Mouse (Mus musculus) spleen, postnatal 4 days (tissue): ENCODE measurements at regions not wholly inside any gene's neighbourhood (a gene's known extent, or its start where the extent isn't known, plus 50 kb on each side); places are given as distances from the start of the nearest gene placed in this dataset.

ENCODE experiments used
- DNase-seq, 2 experiments: peaks; one replicate each; pipeline ENCODE4 v3.0.0; 2022; ENCODE audit warnings: low spot score in 2 of 2

- DNase-seq = no peak
These were observed 211.7 kb upstream of the Ntm start for GRCm38 (mm10) chr9:30174646-30175045.

- no peak for DNase-seq
These were observed 212.4 kb upstream of the Ntm start for GRCm38 (mm10) chr9:30175376-30175775.

GRCm38 (mm10) chr9:30183409-30183808 is 220.5 kb upstream of the Ntm start:
- no peak for DNase-seq

GRCm38 (mm10) chr9:30184996-30185763 is 222.2 kb upstream of the Ntm start:
- no peak for DNase-seq

- no peak for DNase-seq
These were observed 223.3 kb upstream of the Ntm start for GRCm38 (mm10) chr9:30186261-30186660.

- DNase-seq = no peak
These were observed 227.1 kb upstream of the Ntm start for GRCm38 (mm10) chr9:30190078-30190477.

- no peak for DNase-seq
These were observed 228.2 kb upstream of the Ntm start for GRCm38 (mm10) chr9:30191119-30191518.

GRCm38 (mm10) chr9:30191902-30192301 is 229.0 kb upstream of the Ntm start:
- no peak for DNase-seq

GRCm38 (mm10) chr9:30194866-30195265 is 231.9 kb upstream of the Ntm start:
- DNase-seq = no peak

- no peak for DNase-seq
These were observed 224.5 kb upstream of the Snx19 start for GRCm38 (mm10) chr9:30202411-30202810.

GRCm38 (mm10) chr9:30207631-30208030 is 219.3 kb upstream of the Snx19 start:
- DNase-seq = no peak

- DNase-seq = no peak
These were observed 217.1 kb upstream of the Snx19 start for GRCm38 (mm10) chr9:30209806-30210205.

GRCm38 (mm10) chr9:30212471-30213075 is 214.3 kb upstream of the Snx19 start:
- DNase-seq = no peak

GRCm38 (mm10) chr9:30234501-30235163 is 192.3 kb upstream of the Snx19 start:
- no peak for DNase-seq

- no peak for DNase-seq
These were observed 191.1 kb upstream of the Snx19 start for GRCm38 (mm10) chr9:30235791-30236190.

- no peak for DNase-seq
These were observed 184.8 kb upstream of the Snx19 start for GRCm38 (mm10) chr9:30242107-30242506.

- DNase-seq = no peak
These were observed 162.3 kb upstream of the Snx19 start for GRCm38 (mm10) chr9:30264533-30265168.

- no peak for DNase-seq
These were observed 155.8 kb upstream of the Snx19 start for GRCm38 (mm10) chr9:30271081-30271480.

- no peak for DNase-seq
These were observed 153.1 kb upstream of the Snx19 start for GRCm38 (mm10) chr9:30273836-30274235.

- no peak for DNase-seq
These were observed 148.7 kb upstream of the Snx19 start for GRCm38 (mm10) chr9:30278231-30278630.

- no peak for DNase-seq
These were observed 143.7 kb upstream of the Snx19 start for GRCm38 (mm10) chr9:30283080-30283770.

- DNase-seq = no peak
These were observed 143.1 kb upstream of the Snx19 start for GRCm38 (mm10) chr9:30283771-30284148.
